Mouse (Mus musculus): Measurements from ENCODE around the gene Bod1.

The Bod1 gene

DNA sequence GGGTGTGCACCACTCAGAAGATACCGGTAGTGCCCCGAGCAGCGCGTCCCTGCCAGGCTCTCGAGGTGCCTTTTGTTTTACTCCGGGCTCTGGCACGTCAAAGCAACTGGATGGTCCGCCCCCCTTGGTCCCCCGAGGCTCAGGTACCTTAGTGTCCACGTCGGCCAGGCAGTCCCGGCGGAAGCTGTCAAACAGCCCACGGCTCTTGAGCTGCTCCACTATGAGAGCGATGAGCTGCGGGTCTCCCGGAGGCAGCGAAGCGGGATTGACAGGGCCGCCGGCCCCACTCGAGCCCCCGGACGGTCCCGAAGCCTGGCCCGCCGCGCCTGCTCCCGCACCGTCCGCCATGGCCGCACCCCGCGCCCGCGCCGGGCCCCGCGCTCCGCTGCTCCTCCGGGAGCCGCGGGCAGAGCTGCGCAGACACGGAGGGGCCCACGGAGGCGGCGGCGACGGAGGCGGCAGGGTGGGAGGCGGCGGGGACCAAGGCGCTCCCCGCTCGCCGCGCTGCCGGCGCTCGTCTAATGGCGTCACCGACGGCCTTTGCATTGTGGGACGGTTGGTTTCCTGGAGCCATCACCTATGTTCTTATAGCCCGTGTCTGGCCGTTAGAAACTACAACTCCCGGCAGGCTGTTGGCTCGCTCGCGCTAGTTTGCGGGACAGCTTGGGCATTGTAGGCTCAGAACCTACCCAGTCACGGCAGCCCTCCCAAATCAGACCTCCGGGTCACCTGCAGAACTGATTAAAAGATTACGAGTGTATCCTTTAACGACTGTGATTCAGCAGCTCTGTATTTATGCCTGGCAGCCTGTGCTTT lies at the start of gene Bod1:
TSS of gene Bod1 (minus strand) at position 532 of the 816 bp plus-strand sequence.
- peak; percentile 96 for DNase-seq (ENCODE audit: low read depth, low spot score)

GRCm38 (mm10) chr11:31719090-31719489 lies 47.4 kb upstream of the Bod1 start:
- DNase-seq (ENCODE audit: low read depth, low spot score), result no peak

- no peak for DNase-seq (ENCODE audit: low read depth, low spot score)
Measured at GRCm38 (mm10) chr11:31717926-31718735, 46.4 kb upstream of the Bod1 start.

DNA sequence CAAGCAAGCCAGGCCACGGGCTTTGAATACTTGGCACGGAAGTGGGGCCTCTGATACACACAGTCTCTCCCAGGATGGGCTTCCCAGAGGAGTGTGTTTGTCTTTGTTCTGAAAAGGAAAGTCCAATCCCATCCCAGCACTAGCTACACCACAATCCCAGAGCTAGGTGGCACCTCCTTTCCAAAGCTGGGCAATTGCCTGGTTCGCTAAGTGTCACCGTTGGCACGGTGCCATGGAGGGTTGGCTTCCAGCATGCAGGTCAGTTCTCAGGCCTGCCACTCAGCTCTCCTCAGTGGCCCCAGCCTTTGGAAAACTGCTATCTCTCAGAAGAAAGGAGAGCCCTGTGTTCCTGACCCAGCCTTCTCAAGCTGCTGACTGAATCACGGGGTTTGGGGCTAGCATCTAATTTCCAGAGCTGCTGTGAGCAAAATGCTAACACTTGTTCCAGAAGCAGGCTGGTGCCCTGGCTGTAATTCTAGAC lies 42.0 kb upstream of the Bod1 start:
- DNase-seq (ENCODE audit: low read depth, low spot score), result no peak

- DNase-seq (ENCODE audit: low read depth, low spot score), result no peak
Measured at GRCm38 (mm10) chr11:31713116-31713515, 41.4 kb upstream of the Bod1 start.

- DNase-seq (ENCODE audit: low read depth, low spot score), result no peak
Measured at GRCm38 (mm10) chr11:31707771-31708170, 36.1 kb upstream of the Bod1 start.

DNA sequence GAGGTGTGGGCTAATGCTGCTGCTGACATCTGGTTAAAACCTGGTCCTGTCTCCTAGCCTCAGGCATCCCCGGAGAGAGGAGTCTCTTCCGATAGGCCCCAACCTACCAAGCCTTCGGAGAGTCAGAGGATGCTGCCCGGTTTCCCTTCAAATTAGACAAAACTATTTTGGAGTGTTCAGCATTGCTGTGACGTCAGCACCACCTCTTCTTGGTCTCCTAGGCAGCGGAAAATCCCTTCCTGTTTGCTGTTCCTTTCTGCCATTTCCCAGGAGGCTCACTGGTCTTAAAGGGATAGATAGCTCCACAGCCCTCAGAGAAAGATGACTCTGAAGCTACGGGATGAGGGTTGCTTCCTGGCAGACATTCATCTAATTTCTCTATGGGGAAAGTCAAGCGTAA lies 31.5 kb upstream of the Bod1 start:
- DNase-seq (ENCODE audit: low read depth, low spot score), result no peak

GRCm38 (mm10) chr11:31701901-31702300 lies 30.2 kb upstream of the Bod1 start:
- DNase-seq (ENCODE audit: low read depth, low spot score), result no peak

- DNase-seq (ENCODE audit: low read depth, low spot score), result no peak
Measured at GRCm38 (mm10) chr11:31699502-31699901, 27.8 kb upstream of the Bod1 start.

- DNase-seq (ENCODE audit: low read depth, low spot score), result peak; percentile 21
Measured at GRCm38 (mm10) chr11:31694801-31695200, 23.1 kb upstream of the Bod1 start.

DNA sequence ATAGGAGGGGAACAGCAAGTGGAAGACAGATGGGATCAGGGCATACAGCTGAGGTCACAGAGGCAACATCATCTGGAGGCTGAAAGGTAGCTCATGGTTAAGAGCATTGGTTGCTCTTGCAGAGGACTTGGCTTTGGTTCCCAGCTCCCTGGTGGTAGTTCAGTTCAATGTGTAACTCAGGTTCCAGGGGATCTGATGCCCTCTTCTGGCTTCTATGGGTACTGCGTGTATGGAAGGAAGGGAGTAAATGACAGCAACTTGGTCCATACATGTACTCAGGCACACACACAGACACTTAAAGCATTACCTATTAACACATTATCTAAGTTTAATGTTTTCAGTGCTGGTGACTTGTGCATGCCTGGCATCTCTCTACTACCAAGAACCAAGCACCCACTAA lies 22.4 kb upstream of the Bod1 start:
- peak; percentile 71 for DNase-seq (ENCODE audit: low read depth, low spot score)

- no peak for DNase-seq (ENCODE audit: low read depth, low spot score)
Measured at GRCm38 (mm10) chr11:31693322-31693721, 21.6 kb upstream of the Bod1 start.

- no peak for DNase-seq (ENCODE audit: low read depth, low spot score)
Measured at GRCm38 (mm10) chr11:31688956-31689355, 17.3 kb upstream of the Bod1 start.

DNA sequence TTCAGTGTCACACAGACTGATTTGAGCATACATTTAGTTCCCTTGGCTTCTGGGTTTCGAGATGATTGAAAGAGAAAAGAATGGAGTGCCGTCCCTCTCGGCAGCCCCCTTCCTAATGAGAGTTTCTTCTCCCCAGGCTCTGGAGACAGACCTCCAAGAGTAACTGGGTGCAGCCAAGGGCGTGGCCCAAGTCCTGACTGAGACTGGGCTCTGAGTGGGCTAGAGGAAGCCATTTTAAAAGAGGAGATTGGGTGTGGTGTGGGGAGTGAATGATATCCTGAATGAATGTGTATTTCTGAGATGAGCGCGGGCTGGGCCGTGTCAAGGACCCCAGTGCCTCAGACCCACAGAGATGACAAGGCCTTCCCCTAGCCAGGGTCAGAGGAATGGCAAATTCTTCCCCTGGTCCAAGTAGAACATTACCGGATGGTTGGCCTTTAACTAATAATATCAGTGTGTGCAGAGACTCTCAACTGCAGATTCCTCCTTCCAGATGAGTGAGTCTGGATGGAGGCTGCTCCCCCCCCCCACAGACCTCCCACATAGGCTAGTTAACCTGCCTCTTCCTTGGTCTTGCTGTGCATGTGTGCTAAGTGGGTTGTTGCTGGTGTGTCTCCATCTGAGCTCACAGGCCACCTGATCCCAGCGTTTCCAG lies 13.4 kb upstream of the Bod1 start:
- DNase-seq (ENCODE audit: low read depth, low spot score), result peak; percentile 19

DNA sequence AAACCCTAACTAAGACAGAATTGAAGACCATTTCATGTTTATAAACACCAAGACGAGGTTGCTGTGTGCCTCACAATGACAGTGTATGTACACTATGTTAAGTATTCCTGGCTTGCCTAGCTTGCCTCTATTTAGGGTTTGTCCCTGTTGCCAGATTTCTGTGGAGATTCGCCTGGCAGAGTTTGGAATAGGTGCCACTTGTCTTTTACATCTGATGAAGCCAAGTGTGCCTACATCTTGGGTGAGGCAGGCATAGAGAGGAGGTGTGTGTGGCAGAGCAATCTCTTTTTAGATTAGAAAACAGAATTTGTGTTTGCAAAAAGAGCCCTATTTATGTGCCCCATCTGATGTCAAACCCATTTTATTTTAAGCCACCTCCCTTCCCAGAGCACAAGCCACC lies 12.4 kb upstream of the Bod1 start:
- DNase-seq (ENCODE audit: low read depth, low spot score), result no peak

DNA sequence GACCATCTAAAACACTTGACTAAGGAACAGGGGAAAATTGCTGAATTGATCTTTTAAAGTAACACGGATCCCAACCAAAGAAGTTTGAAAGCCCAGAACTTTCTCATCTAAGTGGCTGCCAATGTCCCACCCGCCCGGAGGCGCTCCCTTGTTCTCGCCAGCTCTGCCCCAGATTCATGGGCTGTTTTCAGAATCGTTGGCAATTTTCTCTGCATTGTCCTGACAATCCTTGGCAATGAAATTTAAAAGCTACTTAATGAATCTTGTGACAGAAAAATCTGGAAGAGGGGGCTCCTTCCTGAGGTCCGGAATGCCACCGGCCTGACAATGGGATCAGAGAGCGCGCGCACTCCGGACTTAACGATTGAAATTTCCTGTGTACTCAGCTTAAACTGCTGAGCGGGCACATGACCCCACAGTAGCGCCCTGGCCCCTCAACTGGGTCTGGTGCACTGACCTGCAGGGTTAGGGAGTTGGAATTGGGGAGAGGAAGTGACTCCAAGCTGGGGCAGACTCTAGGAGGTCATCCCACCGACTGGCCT lies 8.2 kb upstream of the Bod1 start:
- DNase-seq (ENCODE audit: low read depth, low spot score), result peak; percentile 10

DNA sequence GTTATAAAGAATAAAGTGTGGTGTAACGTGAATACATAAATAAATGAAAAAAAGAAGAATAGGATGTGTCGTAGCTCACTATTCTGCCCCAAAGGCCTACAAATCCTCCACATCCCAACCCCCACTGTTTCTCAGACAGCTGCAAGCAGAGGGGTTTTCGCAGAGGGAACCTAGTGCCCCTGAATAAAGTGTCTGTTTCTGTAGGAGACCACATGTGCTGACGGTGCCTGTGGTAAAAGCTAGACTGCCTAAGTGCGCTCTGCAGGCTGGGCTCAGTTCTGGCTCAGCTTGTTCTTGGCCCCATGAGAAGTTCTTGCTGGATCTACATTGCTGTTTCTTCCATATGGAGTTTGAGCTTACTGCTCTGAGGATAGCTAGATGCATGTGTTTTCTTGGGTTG lies 5.6 kb upstream of the Bod1 start:
- no peak for DNase-seq (ENCODE audit: low read depth, low spot score)

DNA sequence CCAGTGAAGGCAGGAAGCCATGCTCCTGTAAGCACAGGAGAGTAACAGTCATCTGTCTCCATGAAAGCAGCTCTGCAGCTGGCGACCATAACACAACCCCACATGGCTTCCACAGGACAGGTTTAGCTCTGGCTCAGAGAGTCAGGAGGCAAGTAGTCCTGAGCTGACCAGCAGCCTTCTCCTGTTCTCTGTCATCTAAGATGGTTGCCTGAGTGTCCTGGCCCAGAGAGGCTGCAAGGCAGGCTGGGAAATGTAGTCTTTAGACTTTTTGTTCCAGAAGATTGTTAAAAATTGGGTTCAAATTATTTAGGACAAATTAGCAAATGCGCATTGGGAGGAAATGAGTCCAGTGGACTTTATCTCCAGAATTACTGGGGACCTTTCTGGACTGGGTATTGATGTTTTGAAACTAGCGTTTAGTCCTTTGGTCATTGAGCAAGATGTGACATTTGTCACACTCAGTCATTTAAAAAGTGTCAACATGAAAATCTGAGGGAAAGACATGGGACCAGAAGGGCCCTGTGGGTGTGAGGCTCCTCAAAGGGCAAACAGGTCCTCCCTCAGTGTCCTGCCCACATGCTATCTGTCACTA lies 5.1 kb upstream of the Bod1 start:
- no peak for DNase-seq (ENCODE audit: low read depth, low spot score)

DNA sequence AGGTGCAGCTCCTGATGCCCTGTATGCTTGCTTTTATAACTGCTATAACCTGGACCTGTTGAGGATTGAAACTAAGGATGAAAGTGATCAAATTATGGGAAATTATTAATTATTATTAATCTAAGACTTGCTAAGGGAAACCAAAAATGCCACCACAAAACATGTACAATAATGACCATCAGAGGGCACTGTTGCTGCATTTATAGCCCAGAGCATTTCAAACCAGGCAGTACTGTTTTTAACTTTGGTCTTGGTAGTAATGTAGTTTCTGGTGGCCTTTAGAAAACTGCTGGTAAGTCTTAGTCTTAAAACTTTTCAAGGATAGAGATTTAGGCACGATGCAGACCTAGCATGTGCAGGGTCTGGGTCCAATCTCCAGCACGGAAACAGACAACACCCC lies 3.7 kb upstream of the Bod1 start:
- peak; percentile 42 for DNase-seq (ENCODE audit: low read depth, low spot score)

GRCm38 (mm10) chr11:31672170-31672563 lies 482 bp upstream of the Bod1 start:
- DNase-seq (ENCODE audit: low read depth, low spot score), result no peak

DNA sequence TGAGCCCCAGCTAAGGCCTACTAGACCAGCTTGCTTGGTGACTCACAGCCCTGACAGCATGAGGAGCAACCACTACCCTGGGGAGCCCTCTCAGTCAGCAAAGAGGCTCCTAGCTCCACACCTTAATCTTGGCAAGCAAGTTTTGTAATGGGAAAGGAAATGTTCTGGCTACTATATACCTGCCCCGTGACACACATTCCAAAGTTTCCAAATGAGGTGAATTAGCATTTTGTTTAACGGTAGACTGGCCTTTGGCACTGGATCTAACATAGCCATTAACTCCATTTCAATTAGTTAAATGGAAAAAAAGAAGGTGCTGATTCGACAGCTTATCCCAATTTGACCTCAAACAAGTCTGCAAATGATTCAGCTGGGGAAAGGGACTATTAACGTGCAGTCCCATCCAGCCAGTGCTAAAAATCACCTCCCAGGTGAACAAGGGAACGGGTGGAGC lies 1.2 kb downstream of the Bod1 start:
- DNase-seq (ENCODE audit: low read depth, low spot score), result no peak
